Mouse (Mus musculus): Measurements from ENCODE around the gene Nkiras1. TPM values are rescaled to one million over a fixed set of nuclear protein-coding genes. Genes with fewer than 3 reads are reported as not detected.
"Not testable (repeated sequence)": the region's sequence is repeated elsewhere in the genome, so short reads cannot be mapped to it uniquely, and the experiment has no call there.

The Nkiras1 gene
- polyA plus RNA-seq, 1 experiment, result 140 TPM

DNA sequence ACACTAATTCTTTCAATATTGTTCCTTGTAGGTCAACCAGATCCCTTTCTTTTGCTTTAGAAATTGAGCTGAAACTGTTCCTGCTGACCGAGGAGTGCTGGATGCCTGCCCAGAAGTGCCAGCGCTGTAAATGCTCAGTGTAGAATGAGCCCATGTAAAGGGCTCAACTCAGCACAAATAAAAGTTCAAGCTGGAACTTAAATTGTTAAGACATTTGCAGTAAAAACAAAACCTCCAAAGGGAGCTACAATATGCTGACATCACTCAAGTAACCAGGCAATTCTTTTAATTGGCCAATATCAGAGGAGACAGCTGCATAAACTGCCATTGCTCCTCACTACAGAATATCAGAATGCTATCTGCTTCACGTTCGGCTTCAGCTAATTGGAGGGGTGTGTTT is 7.5 kb upstream of the Nkiras1 start:
- Histone ChIP-seq H3K27me3 (ENCODE audit: control insufficient read depth, insufficient read depth, low read length) (no peaks in the 10 kb centered on the region), H3K4me3 (replicated peaks; ENCODE audit: insufficient read depth, low read depth, low read length) (no peak overlapping the region), H3K4me1 (ENCODE audit: control insufficient read depth, insufficient read depth, low read length) (no peaks in the 10 kb centered on the region; the same call in 1 of the 2 replicates), H3K27ac (ENCODE audit: insufficient read depth, low read length) (no peak overlapping the region)
- 15% methylated on average over 4 of the region's 4 CpGs for WGBS
- TF ChIP-seq CTCF (IDR thresholded peaks at IDR 0.05; ENCODE audit: borderline replicate concordance, insufficient read depth, low read depth, low read length) (no peak), POLR2A (IDR thresholded peaks at IDR 0.05; ENCODE audit: borderline replicate concordance, insufficient read depth, low read length) (no peak)
- DNase-seq, result peak; percentile 41 to 51

DNA sequence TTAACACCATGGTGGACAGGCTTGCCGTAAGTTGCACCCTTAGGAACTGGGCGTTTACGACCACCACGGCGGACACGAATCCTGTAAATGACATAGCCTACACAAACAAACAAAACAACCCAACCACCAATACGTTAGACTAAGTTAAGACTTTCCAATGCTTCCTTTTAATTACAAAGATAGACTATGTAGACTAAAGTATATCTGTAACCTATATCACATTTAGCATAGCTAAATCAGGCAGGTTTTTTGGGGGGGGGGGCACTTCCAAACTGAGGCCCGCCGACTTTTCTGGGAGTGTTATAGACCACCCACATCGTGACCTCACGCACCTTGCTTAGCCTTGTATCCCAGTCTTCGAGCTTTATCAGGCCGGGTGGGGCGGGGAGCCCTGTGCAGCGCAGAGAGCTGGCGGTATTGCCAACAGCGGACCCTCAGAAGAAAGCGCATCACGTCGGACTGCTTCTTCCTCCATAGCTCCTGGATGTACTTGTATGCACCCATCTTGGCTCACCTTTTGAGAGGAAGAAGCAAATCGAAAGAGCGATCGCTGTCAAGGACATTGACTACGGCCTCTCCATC is 898 bp upstream of the Nkiras1 start:
- not testable (repeated sequence) for H3K27me3 ChIP-seq (ENCODE audit: control insufficient read depth, insufficient read depth, low read length); H3K4me1 ChIP-seq (ENCODE audit: control insufficient read depth, insufficient read depth, low read length); DNase-seq
- Histone ChIP-seq H3K4me3 (replicated peaks; ENCODE audit: insufficient read depth, low read depth, low read length) (peak overlapping the region; percentile 96), H3K27ac (ENCODE audit: insufficient read depth, low read length) (peak overlapping the region; percentile 4; the same call in 1 of the 2 replicates)
- under 1% methylated on average over 24 of the region's 24 CpGs for WGBS

DNA sequence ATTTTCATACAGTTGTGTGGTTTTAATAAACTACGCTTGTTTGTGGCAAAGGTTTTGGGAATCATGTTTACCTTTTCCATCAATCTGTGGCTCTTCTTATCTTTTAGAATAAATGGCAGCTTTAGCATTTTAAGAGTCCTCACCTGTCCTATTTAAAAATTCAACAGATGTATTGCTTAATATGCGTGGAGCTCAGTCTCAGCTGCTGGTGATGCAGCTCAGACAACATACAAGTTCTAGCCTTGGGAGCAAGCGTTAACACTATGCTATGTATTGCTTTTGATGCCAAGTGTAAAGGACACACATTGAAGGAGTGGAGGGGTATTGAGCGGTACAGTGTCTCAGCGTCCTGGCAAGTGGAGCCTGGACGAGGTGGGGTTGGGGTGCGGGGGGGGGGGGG is 730 bp downstream of the Nkiras1 start:
- Histone ChIP-seq H3K27ac (ENCODE audit: insufficient read depth, low read length) (no peak overlapping the region), H3K4me3 (replicated peaks; ENCODE audit: insufficient read depth, low read depth, low read length) (peak overlapping the region; percentile 60), H3K4me1 (ENCODE audit: control insufficient read depth, insufficient read depth, low read length) (no peaks in the 10 kb centered on the region; the same call in 1 of the 2 replicates), H3K27me3 (ENCODE audit: control insufficient read depth, insufficient read depth, low read length) (no peaks in the 10 kb centered on the region)
- WGBS, result 3% methylated on average over 7 of the region's 7 CpGs
- TF ChIP-seq POLR2A (IDR thresholded peaks at IDR 0.05; ENCODE audit: borderline replicate concordance, insufficient read depth, low read length) (no peak), CTCF (IDR thresholded peaks at IDR 0.05; ENCODE audit: borderline replicate concordance, insufficient read depth, low read depth, low read length) (no peak)
- DNase-seq, result peak; percentile 20 to 42

DNA sequence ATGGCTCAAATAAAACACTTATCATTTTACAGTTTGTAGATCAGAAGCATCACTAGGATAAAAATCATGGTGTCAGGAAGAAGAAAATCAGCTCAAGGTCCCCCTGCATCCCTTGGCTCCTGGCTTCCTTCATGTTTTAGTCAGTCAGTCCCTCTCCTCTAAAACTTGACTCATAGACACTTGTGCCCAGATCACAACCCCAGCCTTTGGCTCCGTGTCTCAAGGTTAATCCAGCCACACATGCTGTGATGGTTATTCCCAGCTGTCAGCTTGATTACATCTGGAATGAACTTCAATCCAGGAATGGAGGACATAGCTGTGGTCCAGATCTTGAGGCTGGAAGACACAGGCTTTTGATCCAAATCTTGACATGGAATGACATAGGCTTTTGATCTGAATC is 3.6 kb downstream of the Nkiras1 start:
- Histone ChIP-seq H3K27me3 (ENCODE audit: control insufficient read depth, insufficient read depth, low read length) (no peaks in the 10 kb centered on the region), H3K4me3 (replicated peaks; ENCODE audit: insufficient read depth, low read depth, low read length) (no peak overlapping the region), H3K27ac (ENCODE audit: insufficient read depth, low read length) (no peak overlapping the region), H3K4me1 (ENCODE audit: control insufficient read depth, insufficient read depth, low read length) (no peaks in the 10 kb centered on the region; the same call in 1 of the 2 replicates)
- 49% methylated on average over 1 of the region's 1 CpGs for WGBS
- DNase-seq, result no peak
- no peak for TF ChIP-seq POLR2A (IDR thresholded peaks at IDR 0.05; ENCODE audit: borderline replicate concordance, insufficient read depth, low read length)

DNA sequence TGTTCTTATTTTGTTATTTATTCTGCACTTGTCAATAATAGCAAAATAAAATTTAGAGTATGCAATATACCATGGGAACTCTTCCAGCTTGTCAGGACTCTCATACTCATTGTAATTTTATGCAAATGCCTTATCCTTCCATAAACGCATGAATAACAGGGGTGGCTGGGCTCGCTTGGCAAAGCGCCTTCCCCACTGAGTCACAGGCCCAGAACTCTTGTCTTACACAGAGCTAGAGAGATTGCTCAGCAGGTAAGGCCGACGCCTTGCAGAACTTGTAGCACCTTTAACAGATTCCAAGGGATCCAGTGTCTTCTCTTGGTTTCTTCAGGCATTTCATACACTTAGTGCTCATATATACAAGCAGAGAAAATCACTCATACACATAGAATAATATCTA is 9.4 kb downstream of the Nkiras1 start:
- no peak for DNase-seq
- WGBS, result 50% methylated on average over 5 of the region's 5 CpGs

DNA sequence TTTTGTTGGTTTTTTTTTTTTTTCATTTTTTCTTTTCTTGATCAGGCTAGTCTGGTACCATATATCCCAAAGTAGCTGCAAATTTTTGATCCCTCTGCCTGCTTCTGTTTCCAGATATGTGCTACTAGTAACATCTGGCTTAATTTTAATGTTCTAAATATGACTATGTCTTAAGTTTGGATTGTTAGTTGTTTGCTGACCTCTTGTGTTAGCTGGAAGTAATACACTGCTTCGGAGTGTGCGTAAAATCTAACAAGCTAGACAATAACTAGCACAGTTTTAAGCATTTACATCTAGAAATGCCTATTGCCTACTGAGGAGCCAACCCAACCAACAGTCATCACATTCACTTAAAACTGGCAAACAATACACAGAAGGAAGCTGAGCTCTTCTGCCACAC is 13.6 kb downstream of the Nkiras1 start:
- H3K27me3 ChIP-seq (ENCODE audit: control insufficient read depth, insufficient read depth, low read length), result no peaks in the 10 kb centered on the region
- no peak overlapping the region for H3K4me3 ChIP-seq (replicated peaks; ENCODE audit: insufficient read depth, low read depth, low read length)
- TF ChIP-seq CTCF (IDR thresholded peaks at IDR 0.05; ENCODE audit: borderline replicate concordance, insufficient read depth, low read depth, low read length) (peak; percentile 29; the same call in 1 of the 2 replicates), POLR2A (IDR thresholded peaks at IDR 0.05; ENCODE audit: borderline replicate concordance, insufficient read depth, low read length) (no peak)
- no peaks in the 10 kb centered on the region for H3K4me1 ChIP-seq (ENCODE audit: control insufficient read depth, insufficient read depth, low read length)
- WGBS, result 79% methylated on average over 2 of the region's 2 CpGs
- H3K27ac ChIP-seq (ENCODE audit: insufficient read depth, low read length), result no peak overlapping the region
- no peak for DNase-seq

More for the DNA sequence above, 9.4 kb downstream of the Nkiras1 start:
- Histone ChIP-seq H3K27ac (ENCODE audit: insufficient read depth, low read length) (no peak overlapping the region), H3K4me3 (replicated peaks; ENCODE audit: insufficient read depth, low read depth, low read length) (no peak overlapping the region), H3K4me1 (ENCODE audit: control insufficient read depth, insufficient read depth, low read length) (no peaks in the 10 kb centered on the region), H3K27me3 (ENCODE audit: control insufficient read depth, insufficient read depth, low read length) (no peaks in the 10 kb centered on the region)
- TF ChIP-seq POLR2A (IDR thresholded peaks at IDR 0.05; ENCODE audit: borderline replicate concordance, insufficient read depth, low read length) (no peak), CTCF (IDR thresholded peaks at IDR 0.05; ENCODE audit: borderline replicate concordance, insufficient read depth, low read depth, low read length) (no peak)

DNA sequence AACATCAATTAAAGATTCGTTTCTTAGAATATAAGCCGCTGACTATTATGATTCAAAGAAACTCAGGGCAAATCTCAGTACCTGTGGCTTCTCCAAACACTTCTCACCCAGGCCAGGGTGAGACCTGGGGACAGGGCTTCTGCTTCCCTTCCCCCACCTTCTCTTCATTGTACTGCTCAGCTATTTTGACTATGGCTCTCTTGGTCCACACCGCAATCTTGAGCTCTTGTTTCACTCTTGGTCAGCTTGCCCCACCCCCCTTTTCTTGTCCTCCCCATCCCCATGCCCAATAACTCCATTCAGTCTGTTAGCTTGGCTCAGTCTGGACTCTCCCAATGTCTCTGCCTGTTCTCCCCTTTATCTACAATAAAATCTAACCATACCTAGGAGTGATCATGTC is 14.5 kb downstream of the Nkiras1 start:
- Histone ChIP-seq H3K27me3 (ENCODE audit: control insufficient read depth, insufficient read depth, low read length) (no peaks in the 10 kb centered on the region), H3K4me1 (ENCODE audit: control insufficient read depth, insufficient read depth, low read length) (no peaks in the 10 kb centered on the region), H3K4me3 (replicated peaks; ENCODE audit: insufficient read depth, low read depth, low read length) (no peak overlapping the region), H3K27ac (ENCODE audit: insufficient read depth, low read length) (no peak overlapping the region)
- TF ChIP-seq POLR2A (IDR thresholded peaks at IDR 0.05; ENCODE audit: borderline replicate concordance, insufficient read depth, low read length), result no peak
- no peak for TF ChIP-seq CTCF (IDR thresholded peaks at IDR 0.05; ENCODE audit: borderline replicate concordance, insufficient read depth, low read depth, low read length)
- WGBS, result 93% methylated on average over 3 of the region's 3 CpGs
- no peak for DNase-seq

DNA sequence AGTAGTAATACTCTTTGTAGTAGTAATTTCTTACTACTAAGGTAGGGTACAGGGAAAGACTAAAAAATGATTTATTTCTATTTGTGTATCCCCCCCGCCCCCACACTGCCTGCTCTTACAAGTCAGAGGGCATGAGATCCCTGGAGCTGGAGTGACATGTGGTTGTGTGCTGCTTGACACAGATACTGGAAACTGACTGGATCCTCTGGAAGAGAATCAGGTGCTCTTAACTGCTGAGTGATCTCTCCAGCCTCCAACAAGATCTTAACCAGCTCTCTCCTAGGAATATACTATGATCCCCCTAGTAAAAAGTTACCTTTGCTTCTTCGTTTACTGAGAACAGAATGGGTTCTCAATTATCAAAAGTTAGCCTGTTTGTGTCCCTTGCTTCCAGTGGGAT is 15.5 kb downstream of the Nkiras1 start:
- TF ChIP-seq POLR2A (IDR thresholded peaks at IDR 0.05; ENCODE audit: borderline replicate concordance, insufficient read depth, low read length) (no peak), CTCF (IDR thresholded peaks at IDR 0.05; ENCODE audit: borderline replicate concordance, insufficient read depth, low read depth, low read length) (no peak)
- no peak overlapping the region for H3K27ac ChIP-seq (ENCODE audit: insufficient read depth, low read length)
- WGBS, result 90% methylated on average over 2 of the region's 2 CpGs

More for the DNA sequence above, 15.5 kb downstream of the Nkiras1 start:
- no peak for DNase-seq
- Histone ChIP-seq H3K4me1 (ENCODE audit: control insufficient read depth, insufficient read depth, low read length) (no peaks in the 10 kb centered on the region), H3K4me3 (replicated peaks; ENCODE audit: insufficient read depth, low read depth, low read length) (no peak overlapping the region), H3K27me3 (ENCODE audit: control insufficient read depth, insufficient read depth, low read length) (no peaks in the 10 kb centered on the region)

Data from cerebellum, adult 2 months (tissue).